ENCODE assay signal across 8 mouse cellular contexts in the genomic region with DNA sequence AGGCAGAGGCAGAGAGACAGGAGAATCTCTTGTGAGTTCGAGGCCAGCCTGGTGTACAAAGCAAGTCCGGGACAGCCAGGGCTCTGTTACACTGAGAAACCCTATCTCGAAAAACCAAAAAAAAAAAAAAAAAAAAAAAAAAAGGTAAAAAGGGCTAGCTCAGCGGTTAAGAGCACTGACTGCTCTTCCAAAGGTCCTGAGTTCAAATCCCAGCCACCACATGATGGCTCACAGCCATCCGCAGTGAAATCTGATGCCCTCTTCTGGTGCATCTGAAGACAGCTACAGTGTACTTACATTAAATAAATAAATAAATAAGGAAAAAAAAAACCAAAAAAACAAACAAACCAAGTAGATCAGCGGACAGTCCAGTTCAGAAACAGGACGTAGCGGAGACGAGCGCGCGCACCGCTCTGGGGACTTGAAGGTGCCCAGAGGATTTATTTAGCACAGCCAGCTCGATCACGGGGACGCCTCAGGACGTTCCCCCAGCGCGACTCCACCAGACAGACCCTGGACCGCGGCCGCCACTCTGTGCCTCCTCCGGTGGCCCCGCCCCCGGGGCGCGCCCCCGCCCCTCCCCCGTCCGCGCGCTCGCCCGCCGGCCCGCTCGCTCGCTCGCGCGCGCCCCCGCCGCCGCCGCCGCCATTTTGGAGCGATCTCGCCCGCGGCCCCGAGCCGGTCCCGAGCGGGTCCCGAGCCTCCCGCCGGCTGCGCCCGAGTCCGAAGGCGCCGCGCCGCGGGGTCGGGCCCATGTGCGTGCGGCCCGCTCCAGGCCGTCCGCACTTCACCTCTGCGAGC. TPM values are rescaled to one million over a fixed set of nuclear protein-coding genes. Genes with fewer than 3 reads are reported as not detected.
DNase-seq lines count a peak whose midpoint lies in the region; ATAC-seq and TF ChIP-seq lines count a peak whose summit lies in the region.

TSS of gene Ppp6r2 (plus strand) at position 639 of the 801 bp plus-strand sequence.

- WGBS in bone marrow, adult 2 months = 2% methylated on average over 70 of the region's 73 CpGs
- 2% methylated on average over 47 of the region's 73 CpGs for WGBS in embryonic facial prominence, embryonic 15.5 days
- WGBS in limb, embryonic 13.5 days = 3% methylated on average over 46 of the region's 73 CpGs
- 5% methylated on average over 32 of the region's 73 CpGs for WGBS in midbrain, embryonic 15.5 days

- DNase-seq in A20 (ENCODE audit: low read depth, low spot score) = peak; percentile 91
- peak; percentile 83 for DNase-seq in heart, adult 8-10 months (ENCODE audit: low spot score)
- peak; percentile 82 for DNase-seq in kidney, adult 9 months
- peak; percentile 67 to 80 for DNase-seq in spleen, adult 18-20 months

- 0 out of 2 replicates have a peak, but pooled peaks cover 7% of the 10 kb centered on the region for H3K36me3 ChIP-seq in embryonic facial prominence, embryonic 15.5 days
- peaks cover 8% of the 10 kb centered on the region for H3K36me3 ChIP-seq in limb, embryonic 13.5 days
- H3K36me3 ChIP-seq in midbrain, embryonic 15.5 days (replicated peaks) = no peaks in the 10 kb centered on the region

- peak within 1 kb of the TSS; percentile 99 for H3K4me3 ChIP-seq in bone marrow, adult 2 months (replicated peaks; ENCODE audit: control insufficient read depth, low read depth, low read length)
- peak within 1 kb of the TSS; percentile 90 for H3K4me3 ChIP-seq in embryonic facial prominence, embryonic 15.5 days (replicated peaks)
- peak within 1 kb of the TSS; percentile 93 for H3K4me3 ChIP-seq in limb, embryonic 13.5 days
- peak within 1 kb of the TSS; percentile 95 for H3K4me3 ChIP-seq in midbrain, embryonic 15.5 days

- ATAC-seq in embryonic facial prominence, embryonic 15.5 days (ENCODE audit: insufficient number of reproducible peaks, low FRiP score, low TSS enrichment, low read depth) = peak; percentile 87
- ATAC-seq in limb, embryonic 13.5 days (ENCODE audit: low FRiP score, low read depth) = peak; percentile 78
- ATAC-seq in midbrain, embryonic 15.5 days (replicated peaks) = peak; percentile 84

- H3K27me3 ChIP-seq in embryonic facial prominence, embryonic 15.5 days = no peaks in the 10 kb centered on the region
- no peaks in the 10 kb centered on the region for H3K27me3 ChIP-seq in limb, embryonic 13.5 days
- no peaks in the 10 kb centered on the region for H3K27me3 ChIP-seq in midbrain, embryonic 15.5 days (replicated peaks)

- TF ChIP-seq POLR2A in bone marrow, adult 2 months (IDR thresholded peaks at IDR 0.05; ENCODE audit: borderline replicate concordance, control insufficient read depth, low read depth, low read length) = no peak

- TF ChIP-seq CTCF in bone marrow, adult 2 months (IDR thresholded peaks at IDR 0.05; ENCODE audit: control insufficient read depth, insufficient read depth, low read length) = no peak

- H3K4me1 ChIP-seq in bone marrow, adult 2 months (ENCODE audit: control insufficient read depth, insufficient read depth, low read length) = peaks cover 2% of the 10 kb centered on the region; the same call in 1 of the 2 replicates
- peaks cover 20% of the 10 kb centered on the region; the same call in 1 of the 2 replicates for H3K4me1 ChIP-seq in embryonic facial prominence, embryonic 15.5 days
- H3K4me1 ChIP-seq in limb, embryonic 13.5 days = peaks cover 19% of the 10 kb centered on the region
- H3K4me1 ChIP-seq in midbrain, embryonic 15.5 days = peaks cover 36% of the 10 kb centered on the region

- H3K9me3 ChIP-seq in embryonic facial prominence, embryonic 15.5 days (replicated peaks) = no peaks in the 10 kb centered on the region
- no peaks in the 10 kb centered on the region for H3K9me3 ChIP-seq in limb, embryonic 13.5 days
- no peaks in the 10 kb centered on the region for H3K9me3 ChIP-seq in midbrain, embryonic 15.5 days

- peak within 1 kb of the TSS; percentile 82 for H3K4me2 ChIP-seq in embryonic facial prominence, embryonic 15.5 days (replicated peaks)
- H3K4me2 ChIP-seq in limb, embryonic 13.5 days (replicated peaks) = peak within 1 kb of the TSS; percentile 91
- H3K4me2 ChIP-seq in midbrain, embryonic 15.5 days = peak within 1 kb of the TSS; percentile 83

- peak within 1 kb of the TSS; percentile 94 for H3K9ac ChIP-seq in embryonic facial prominence, embryonic 15.5 days
- H3K9ac ChIP-seq in limb, embryonic 13.5 days = peak within 1 kb of the TSS; percentile 95
- peak within 1 kb of the TSS; percentile 100 for H3K9ac ChIP-seq in midbrain, embryonic 15.5 days

- H3K27ac ChIP-seq in bone marrow, adult 2 months (ENCODE audit: control insufficient read depth, insufficient read depth, low read depth, low read length, poor library complexity) = peak within 1 kb of the TSS; percentile 93
- H3K27ac ChIP-seq in embryonic facial prominence, embryonic 15.5 days (replicated peaks) = peak within 1 kb of the TSS; percentile 89
- peak within 1 kb of the TSS; percentile 78; the same call in 1 of the 2 replicates for H3K27ac ChIP-seq in limb, embryonic 13.5 days
- peak within 1 kb of the TSS; percentile 94 for H3K27ac ChIP-seq in midbrain, embryonic 15.5 days

RNA-seq across cellular contexts. Expression of gene Ppp6r2, which starts in this region (rescaled TPM):
- polyA plus RNA-seq in bone marrow, adult 2 months (2011; ENCODE audit: insufficient read depth, insufficient read length, low replicate concordance, missing spikeins) = 42.6 and 54.0 TPM in 2 replicates
- 33.3 and 35.8 TPM in 2 replicates for polyA plus RNA-seq in embryonic facial prominence, embryonic 15.5 days (2015; fragmentation: Nextera tagmentation; extraction: Ambion mirVana)
- total RNA-seq in heart, adult 8-10 months (2022) = 10 to 100 TPM; 82.1 to 87.5 (median 84.7) TPM
- 31.8 and 36.3 TPM in 2 replicates for polyA plus RNA-seq in limb, embryonic 13.5 days (2015; fragmentation: Nextera tagmentation; extraction: Ambion mirVana)
- polyA plus RNA-seq in midbrain, embryonic 15.5 days (2015; fragmentation: Nextera tagmentation; extraction: Ambion mirVana) = 83.2 and 89.8 TPM in 2 replicates

Comparison
In these comparisons a context has a peak if more than half of its experiments do, and no peak if none do; other contexts are left out.
1. Peak in every context shown above with its lines: DNase-seq, ATAC-seq, H3K4me3 ChIP-seq and H3K27ac ChIP-seq.